Mouse (Mus musculus) stomach, embryonic 16.5 days (tissue): ENCODE data around the gene Nus1. TPM values are rescaled to one million over a fixed set of nuclear protein-coding genes. Genes with fewer than 3 reads are reported as not detected.

Source experiments
- ATAC-seq: fragments of 200-750 bp; cut with Nextera tagmentation; 2 replicates; pipeline ENCODE4 v1.8.0; 2017; ENCODE audit warnings: moderate number of reproducible peaks, moderate TSS enrichment; ENCODE audit not compliant: insufficient read depth, low FRiP score
- H3K27ac ChIP-seq: fragments of 300-500 bp; sonication (generic); 2 replicates; pipeline ENCODE4 v1.5.1; 2014; ENCODE audit warnings: low read length
- H3K27me3 ChIP-seq: fragments of 300-500 bp; sonication (generic); 2 replicates; pipeline ENCODE4 v1.6.1; 2014; ENCODE audit warnings: low read length, control low read depth, mixed read lengths; ENCODE audit not compliant: control insufficient read depth, insufficient read depth
- H3K36me3 ChIP-seq: fragments of 300-500 bp; sonication (generic); 2 replicates; pipeline ENCODE4 v1.6.1; 2014; ENCODE audit warnings: low read length; ENCODE audit not compliant: control insufficient read depth, insufficient read depth
- H3K4me1 ChIP-seq: fragments of 300-500 bp; sonication (generic); 2 replicates; pipeline ENCODE4 v1.6.1; 2014; ENCODE audit warnings: low read length, control low read depth, mixed read lengths; ENCODE audit not compliant: control insufficient read depth, insufficient read depth
- H3K4me2 ChIP-seq: fragments of 300-500 bp; sonication (generic); 2 replicates; pipeline ENCODE4 v1.6.1; 2014; ENCODE audit warnings: low read depth, low read length, mixed read lengths
- H3K4me3 ChIP-seq: fragments of 300-500 bp; sonication (generic); replicated peaks from 2 replicates; pipeline ENCODE4 v1.5.1; 2014; ENCODE audit warnings: mild to moderate bottlenecking, low read length
- H3K9ac ChIP-seq: fragments of 300-500 bp; sonication (generic); 2 replicates; pipeline ENCODE4 v1.6.1; 2014; ENCODE audit warnings: low read length
- H3K9me3 ChIP-seq: fragments of 300-500 bp; sonication (generic); replicated peaks from 2 replicates; pipeline ENCODE4 v1.6.1; 2016; ENCODE audit warnings: low read length, control low read depth; ENCODE audit not compliant: control insufficient read depth
- WGBS: fragments of 180-500 bp; shearing (Covaris S2); extraction: QIAGEN DNeasy Blood & Tissue Kit; methylation state at CpG from one replicate; pipeline ENCODE4 v1.1.7; 2014; 5-methylcytosine and 5-hydroxymethylcytosine counted together
- polyA plus RNA-seq: library from polyadenylated mRNA; unstranded; fragments of >200 nt; fragmentation: Nextera tagmentation; extraction: Ambion mirVana; gene quantifications from 2 replicates; pipeline ENCODE4 v1.2.1, GENCODE M21; 2015

The Nus1 gene
- polyA plus RNA-seq, 1 experiment from 2014 or later = 12.7 TPM

DNA sequence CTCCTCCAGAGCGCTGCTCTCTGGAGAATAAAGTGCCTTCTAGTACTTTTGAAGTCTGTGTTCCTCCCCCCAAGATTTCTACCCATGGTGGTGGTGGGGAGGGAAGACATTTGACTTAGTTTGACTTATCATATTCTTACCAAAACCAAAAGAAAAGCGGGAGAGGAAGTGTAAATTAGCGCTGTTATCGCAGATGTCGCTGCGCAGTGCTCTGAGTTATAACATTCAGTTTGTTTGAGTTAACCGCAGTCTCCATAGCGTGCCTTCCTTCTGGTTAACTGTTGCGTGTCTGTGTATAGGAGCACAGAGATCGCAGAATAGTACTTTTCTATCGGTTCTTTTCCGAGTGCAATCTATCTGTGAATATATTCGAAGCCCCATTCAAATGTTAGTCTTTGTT, 12.2 kb upstream of the Nus1 start:
- Histone ChIP-seq H3K27ac (no peak overlapping the region), H3K27me3 (no peaks in the 10 kb centered on the region), H3K4me1 (no peaks in the 10 kb centered on the region), H3K4me2 (no peak overlapping the region), H3K36me3 (no peaks in the 10 kb centered on the region), H3K9ac (no peak overlapping the region), H3K9me3 (no peaks in the 10 kb centered on the region), H3K4me3 (no peak overlapping the region)
- ATAC-seq = no peak
- WGBS = 74% methylated on average over 13 of the region's 13 CpGs

GRCm38 (mm10) chr10:52407526-52407925, 9.8 kb upstream of the Nus1 start:
- no peak overlapping the region for H3K27ac ChIP-seq
- no peaks in the 10 kb centered on the region for H3K36me3 ChIP-seq

GRCm38 (mm10) chr10:52415020-52415419, 2.3 kb upstream of the Nus1 start:
- Histone ChIP-seq H3K9me3 (no peaks in the 10 kb centered on the region), H3K27me3 (no peaks in the 10 kb centered on the region), H3K4me3 (no peak overlapping the region), H3K27ac (no peak overlapping the region), H3K9ac (no peak overlapping the region), H3K36me3 (no peaks in the 10 kb centered on the region), H3K4me1 (peaks cover 15% of the 10 kb centered on the region), H3K4me2 (no peak overlapping the region)
- 91% methylated on average over 2 of the region's 2 CpGs for WGBS
- no peak for ATAC-seq

More at GRCm38 (mm10) chr10:52407526-52407925, 9.8 kb upstream of the Nus1 start:
- Histone ChIP-seq H3K9ac (no peak overlapping the region), H3K4me1 (no peaks in the 10 kb centered on the region), H3K4me3 (no peak overlapping the region), H3K9me3 (no peaks in the 10 kb centered on the region), H3K4me2 (no peak overlapping the region), H3K27me3 (no peaks in the 10 kb centered on the region)
- ATAC-seq = no peak
- 80% methylated on average over 2 of the region's 2 CpGs for WGBS

DNA sequence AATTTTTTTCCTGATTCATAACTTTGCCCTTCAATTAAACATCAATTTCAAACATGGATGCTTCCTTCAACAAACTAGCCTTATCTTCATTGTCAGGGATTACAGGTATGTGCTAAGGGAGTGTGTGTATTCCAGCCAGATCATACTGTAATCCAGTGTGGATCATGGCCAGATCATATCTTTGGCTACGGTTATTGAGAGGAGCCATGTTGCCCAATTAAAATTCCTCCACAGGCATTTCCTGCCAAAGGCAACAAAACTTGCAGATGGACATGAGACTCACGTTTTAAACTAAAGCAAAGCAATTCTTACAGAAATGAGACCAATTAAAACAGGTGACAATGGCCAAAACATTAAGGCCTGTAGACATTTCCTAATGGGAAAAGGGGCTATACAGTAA, 889 bp upstream of the Nus1 start:
- WGBS = 29% methylated on average over 2 of the region's 2 CpGs
- Histone ChIP-seq H3K4me3 (peak overlapping the region; percentile 87), H3K27ac (peak overlapping the region; percentile 64; the same call in 1 of the 2 replicates), H3K4me2 (peak overlapping the region; percentile 72), H3K4me1 (peaks cover 20% of the 10 kb centered on the region), H3K27me3 (no peaks in the 10 kb centered on the region), H3K9me3 (no peaks in the 10 kb centered on the region), H3K36me3 (no peaks in the 10 kb centered on the region), H3K9ac (0 out of 2 replicates have a peak overlapping the region, but pooled peaks have one; percentile 77)
- no peak for ATAC-seq

- peak overlapping the region; percentile 87 for H3K4me3 ChIP-seq
- peak overlapping the region; percentile 80 for H3K4me2 ChIP-seq
- no peaks in the 10 kb centered on the region for H3K27me3 ChIP-seq
- peak overlapping the region; percentile 88 for H3K9ac ChIP-seq
- H3K36me3 ChIP-seq = no peaks in the 10 kb centered on the region
- H3K4me1 ChIP-seq = peaks cover 20% of the 10 kb centered on the region
- H3K27ac ChIP-seq = peak overlapping the region; percentile 90
- H3K9me3 ChIP-seq = no peaks in the 10 kb centered on the region
- 1% methylated on average over 39 of the region's 39 CpGs for WGBS
- peak; percentile 4 for ATAC-seq
These were observed 882 bp downstream of the Nus1 start for GRCm38 (mm10) chr10:52417998-52418860.

DNA sequence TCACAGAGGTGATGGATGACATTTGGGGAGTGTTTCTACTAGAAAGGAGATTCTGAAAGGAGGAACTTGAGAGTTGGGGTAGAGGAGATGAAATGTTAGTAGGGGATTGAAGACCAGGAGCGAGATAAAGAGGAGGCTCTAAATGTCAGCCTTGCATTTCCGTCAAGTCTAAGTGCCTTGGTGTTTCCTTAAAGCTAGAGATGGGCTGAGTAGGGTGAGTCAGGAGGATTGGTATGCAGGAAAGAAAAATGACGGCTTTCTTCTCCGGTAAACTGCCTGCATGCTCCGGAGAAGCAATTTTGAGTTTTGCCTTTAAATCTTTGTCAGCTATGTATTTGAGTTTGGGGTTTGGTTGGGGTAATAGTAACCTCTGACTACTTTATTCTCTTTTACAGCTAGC, 1.6 kb downstream of the Nus1 start:
- peaks cover 20% of the 10 kb centered on the region for H3K4me1 ChIP-seq
- WGBS = 43% methylated on average over 5 of the region's 5 CpGs

GRCm38 (mm10) chr10:52419402-52419801, 2.1 kb downstream of the Nus1 start:
- peaks cover 20% of the 10 kb centered on the region for H3K4me1 ChIP-seq
- peak overlapping the region; percentile 39; the same call in 1 of the 2 replicates for H3K27ac ChIP-seq
- H3K4me3 ChIP-seq = peak overlapping the region; percentile 87
- H3K27me3 ChIP-seq = no peaks in the 10 kb centered on the region
- no peaks in the 10 kb centered on the region for H3K9me3 ChIP-seq
- H3K4me2 ChIP-seq = peak overlapping the region; percentile 80
- ATAC-seq = no peak
- H3K36me3 ChIP-seq = no peaks in the 10 kb centered on the region
- WGBS = 67% methylated on average over 4 of the region's 4 CpGs
- no peak overlapping the region for H3K9ac ChIP-seq

More for the DNA sequence above, 1.6 kb downstream of the Nus1 start:
- H3K27me3 ChIP-seq = no peaks in the 10 kb centered on the region
- peak overlapping the region; percentile 87 for H3K4me3 ChIP-seq
- H3K36me3 ChIP-seq = no peaks in the 10 kb centered on the region
- peak overlapping the region; percentile 80 for H3K4me2 ChIP-seq
- no peak for ATAC-seq
- H3K9me3 ChIP-seq = no peaks in the 10 kb centered on the region
- peak overlapping the region; percentile 88 for H3K9ac ChIP-seq
- H3K27ac ChIP-seq = peak overlapping the region; percentile 90; the same call in 1 of the 2 replicates

DNA sequence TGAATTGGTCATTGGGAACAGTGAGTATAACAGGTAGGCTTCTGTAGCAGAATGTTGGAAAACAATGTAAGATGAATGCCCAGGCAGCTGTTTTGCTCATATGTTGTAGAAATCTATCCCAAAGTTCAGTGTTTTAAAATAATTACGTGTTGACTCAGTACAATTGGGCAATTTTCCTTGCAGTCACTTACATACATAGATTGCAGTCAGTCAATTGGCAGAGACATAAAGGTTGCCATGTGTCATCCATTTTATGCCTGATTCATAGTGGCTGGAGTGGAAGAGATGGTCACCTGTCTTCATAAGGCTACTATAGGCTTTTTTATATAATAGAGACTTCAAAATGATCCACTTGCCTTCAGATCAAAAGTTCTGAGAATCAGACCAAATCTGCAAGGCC, 3.2 kb downstream of the Nus1 start:
- peaks cover 20% of the 10 kb centered on the region for H3K4me1 ChIP-seq
- H3K36me3 ChIP-seq = no peaks in the 10 kb centered on the region
- no peak for ATAC-seq
- no peak overlapping the region for H3K4me3 ChIP-seq
- no peaks in the 10 kb centered on the region for H3K27me3 ChIP-seq
- no peaks in the 10 kb centered on the region for H3K9me3 ChIP-seq
- no peak overlapping the region for H3K27ac ChIP-seq
- WGBS = 84% methylated on average over 1 of the region's 1 CpGs
- no peak overlapping the region for H3K9ac ChIP-seq
- H3K4me2 ChIP-seq = no peak overlapping the region

GRCm38 (mm10) chr10:52421716-52422115, 4.4 kb downstream of the Nus1 start:
- no peak overlapping the region for H3K4me2 ChIP-seq
- no peak for ATAC-seq
- 87% methylated on average over 6 of the region's 6 CpGs for WGBS

More at GRCm38 (mm10) chr10:52421716-52422115, 4.4 kb downstream of the Nus1 start:
- Histone ChIP-seq H3K4me3 (no peak overlapping the region), H3K9ac (no peak overlapping the region), H3K27me3 (no peaks in the 10 kb centered on the region), H3K9me3 (no peaks in the 10 kb centered on the region), H3K27ac (no peak overlapping the region), H3K36me3 (no peaks in the 10 kb centered on the region), H3K4me1 (peaks cover 17% of the 10 kb centered on the region)
